Mouse (Mus musculus) CH12.LX (cell line): ENCODE data around the gene Gipc2.

Source experiments
- CHD2 ChIP-seq: IDR thresholded peaks from 2 replicates; pipeline ENCODE4 v1.6.1; 2011; ENCODE audit warnings: low read length, improper control_type of control experiment
- CTCF ChIP-seq, 2 experiments: IDR thresholded peaks in 1 of 2; conservative IDR thresholded peaks in 1 of 2; 2 replicates each; pipeline ENCODE4 v1.5.1; 2011 to 2012; ENCODE audit warnings: low read depth in 2 of 2, low read length in 2 of 2, improper control_type of control experiment in 1 of 2, inconsistent platforms in 1 of 2, mild to moderate bottlenecking in 1 of 2, moderate library complexity in 1 of 2
- E2F4 ChIP-seq: IDR thresholded peaks from 2 replicates; pipeline ENCODE4 v1.6.1; 2011; ENCODE audit warnings: low read depth, low read length, improper control_type of control experiment; ENCODE audit not compliant: insufficient replicate concordance
- EP300 ChIP-seq: IDR thresholded peaks from 2 replicates; pipeline ENCODE4 v1.6.1; 2011; ENCODE audit warnings: low read length, improper control_type of control experiment
- JUND ChIP-seq: conservative IDR thresholded peaks from 2 replicates; pipeline ENCODE4 v1.6.1; 2011; ENCODE audit warnings: low read depth, low read length, improper control_type of control experiment
- NELFE ChIP-seq: IDR thresholded peaks from 2 replicates; pipeline ENCODE4 v1.6.1; 2011; ENCODE audit warnings: low read depth, low read length, improper control_type of control experiment
- POLR2A ChIP-seq: IDR thresholded peaks from 2 replicates; pipeline ENCODE4 v1.6.1; 2011; ENCODE audit warnings: low read depth, mild to moderate bottlenecking, improper control_type of control experiment, low read length
- POLR2AphosphoS2 ChIP-seq: IDR thresholded peaks from 2 replicates; pipeline ENCODE4 v1.6.1; 2011; ENCODE audit warnings: low read depth, low read length, improper control_type of control experiment
- SMC3 ChIP-seq: IDR thresholded peaks from 2 replicates; pipeline ENCODE4 v1.6.1; 2011; ENCODE audit warnings: low read depth, low read length, improper control_type of control experiment
- USF2 ChIP-seq: conservative IDR thresholded peaks from 2 replicates; pipeline ENCODE4 v1.6.1; 2011; ENCODE audit warnings: low read depth, low read length, improper control_type of control experiment
- ZC3H11A ChIP-seq: IDR thresholded peaks from 2 replicates; pipeline ENCODE4 v1.6.1; 2012; ENCODE audit warnings: low read depth, mild to moderate bottlenecking, inconsistent platforms, low read length, improper control_type of control experiment
- ZMIZ1 ChIP-seq: IDR thresholded peaks from 2 replicates; pipeline ENCODE4 v1.6.1; 2012; ENCODE audit warnings: low read depth, mild to moderate bottlenecking, inconsistent platforms, low read length, improper control_type of control experiment

- TF ChIP-seq CTCF (conservative IDR thresholded peaks at IDR 0.05 in 1 of 2, IDR thresholded peaks at IDR 0.05 in 1 of 2; ENCODE audit: low read depth in 2 of 2, low read length in 2 of 2) (no peak), CHD2 (no peak), POLR2A (no peak), ZMIZ1 (no peak), USF2 (no peak), E2F4 (no peak), SMC3 (no peak), NELFE (no peak), EP300 (no peak), ZC3H11A (no peak), JUND (no peak), POLR2AphosphoS2 (no peak)
Measured at GRCm38 (mm10) chr3:152047914-152048313, 118.1 kb downstream of the Gipc2 start.
